Mouse (Mus musculus) WW6 (cell line): Measurements from ENCODE around the gene Znrf2.
"Not testable (repeated sequence)": the region's sequence is repeated elsewhere in the genome, so short reads cannot be mapped to it uniquely, and the experiment has no call there.

ENCODE experiments used
- DNase-seq: peaks from one replicate; pipeline ENCODE4 v3.0.0-alpha.2; 2013; ENCODE audit warnings: low read depth, low spot score

Znrf2 gene

GRCm38 (mm10) chr6:54809531-54810313 lies 7.0 kb upstream of the Znrf2 start:
- no peak for DNase-seq

DNA sequence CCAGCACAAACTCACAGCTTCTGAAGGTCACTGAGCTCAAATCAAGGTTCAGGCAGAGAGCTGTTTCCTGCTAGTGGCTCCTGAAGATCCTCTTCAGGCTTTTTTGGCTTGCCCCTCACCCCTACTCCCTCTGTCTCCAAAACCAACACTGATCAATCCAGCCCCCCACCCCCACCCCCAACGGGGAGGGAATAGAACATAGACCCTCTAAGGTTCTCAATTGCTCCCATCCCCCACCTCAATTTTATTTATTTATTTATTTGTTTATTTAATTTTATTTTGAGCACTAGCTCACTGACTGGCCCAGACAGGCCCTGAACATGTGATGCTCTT lies 6.4 kb upstream of the Znrf2 start:
- DNase-seq = no peak

GRCm38 (mm10) chr6:54811546-54812250 lies 5.0 kb upstream of the Znrf2 start:
- no peak for DNase-seq

- no peak for DNase-seq
Observed at GRCm38 (mm10) chr6:54812276-54812675, 4.4 kb upstream of the Znrf2 start.

- DNase-seq = no peak
Observed at GRCm38 (mm10) chr6:54815428-54816130, 1.1 kb upstream of the Znrf2 start.

DNA sequence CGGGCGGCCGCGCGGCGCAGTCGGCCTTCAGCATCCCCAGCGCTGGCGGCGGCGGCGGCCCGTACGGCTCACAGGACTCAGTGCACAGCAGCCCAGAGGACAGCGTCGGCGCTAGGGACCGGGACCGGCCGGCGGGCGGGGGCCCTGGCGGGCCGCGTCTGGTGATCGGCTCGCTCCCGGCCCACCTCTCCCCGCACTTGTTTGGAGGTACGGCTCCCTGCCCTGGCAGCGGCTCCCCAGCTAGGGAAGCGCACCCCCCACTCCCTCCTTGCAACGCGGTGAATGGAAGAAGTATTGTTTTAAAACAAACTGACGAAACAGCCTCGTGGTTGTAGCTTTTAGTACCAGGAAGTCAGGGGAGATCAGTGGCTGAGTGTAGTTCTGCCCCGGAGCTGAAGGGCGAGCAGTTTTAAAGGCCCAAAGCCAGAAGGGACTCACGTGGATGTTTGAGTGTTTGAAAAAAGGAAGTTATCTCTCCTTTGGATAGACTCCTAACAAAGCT lies 601 bp downstream of the Znrf2 start:
- DNase-seq = no peak

GRCm38 (mm10) chr6:54818389-54818788 lies 1.7 kb downstream of the Znrf2 start:
- no peak for DNase-seq

DNA sequence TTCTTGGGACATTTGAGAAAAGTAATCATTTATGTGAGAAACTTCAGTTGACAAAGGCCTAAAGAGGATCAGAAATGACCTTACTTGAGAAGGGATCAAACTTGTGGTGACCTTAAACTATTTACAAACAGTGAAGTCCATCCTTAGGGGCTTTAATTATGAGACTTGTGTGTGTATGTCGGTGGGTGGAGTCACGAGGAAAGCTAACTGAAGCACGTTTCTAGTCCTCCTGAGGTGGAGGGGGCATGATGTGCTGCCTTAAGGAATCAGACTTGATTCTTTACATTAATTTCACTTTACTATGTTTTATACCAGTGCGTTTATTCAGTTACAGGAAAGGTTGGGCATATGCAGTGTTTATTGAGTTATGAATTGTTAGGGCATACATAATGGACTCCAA lies 2.6 kb downstream of the Znrf2 start:
- no peak for DNase-seq

DNA sequence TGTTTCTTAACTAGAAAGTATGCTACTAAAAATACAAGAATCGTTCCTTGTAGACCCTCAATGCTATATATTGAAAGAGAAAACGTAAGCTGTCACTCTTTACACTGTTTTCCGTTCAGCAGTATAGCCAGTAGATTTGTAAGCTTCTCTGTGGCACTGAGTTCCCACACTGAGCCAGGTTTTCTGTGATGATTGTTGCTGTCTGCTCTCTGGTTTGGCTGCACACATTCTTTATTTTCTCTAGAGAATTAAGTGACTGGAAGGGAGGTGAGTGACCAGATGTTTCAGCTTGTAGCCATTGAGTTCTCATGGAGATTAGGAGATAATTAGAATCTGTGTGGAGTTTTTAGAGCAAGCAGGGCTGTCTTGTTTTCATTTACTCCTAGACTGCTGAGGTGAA lies 3.0 kb downstream of the Znrf2 start:
- no peak for DNase-seq

DNA sequence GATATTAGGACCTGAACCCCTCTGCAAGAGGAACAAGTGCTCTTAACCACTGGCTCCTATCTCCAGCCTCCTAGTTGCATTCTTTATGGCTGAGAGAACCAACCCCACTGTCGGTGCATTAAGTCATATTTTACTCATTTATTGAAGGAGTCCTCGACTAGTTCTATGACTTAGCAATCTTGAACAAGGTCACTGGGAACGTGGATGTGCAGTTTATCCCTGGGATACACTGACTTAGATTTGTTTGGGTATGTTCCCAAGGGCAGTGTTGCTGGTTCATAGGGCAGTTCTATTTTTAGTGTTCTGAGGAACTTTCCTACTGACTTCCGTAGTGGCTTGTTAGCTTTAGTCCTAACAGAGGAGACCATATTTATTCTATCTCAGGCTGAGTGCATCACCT lies 5.6 kb downstream of the Znrf2 start:
- DNase-seq = no peak

DNA sequence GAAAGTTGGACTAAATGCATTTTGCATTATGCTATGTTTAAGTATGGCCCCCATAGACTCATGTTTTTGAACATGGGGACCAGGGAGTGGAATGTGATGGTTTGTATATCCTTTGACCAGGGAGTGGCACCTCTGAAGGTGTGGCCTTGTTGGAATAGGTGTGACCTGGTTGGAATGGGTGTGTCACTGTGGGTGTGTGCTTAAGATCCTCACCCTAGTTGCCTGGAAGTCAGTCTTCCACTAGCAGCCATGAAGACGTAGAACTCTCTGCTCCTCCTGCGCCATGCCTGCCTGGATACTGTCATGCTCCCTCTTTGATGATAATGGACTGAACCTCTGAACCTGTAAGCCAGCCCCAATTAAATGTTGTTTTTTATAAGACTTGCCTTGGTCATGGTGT lies 7.8 kb downstream of the Znrf2 start:
- not testable (repeated sequence) for DNase-seq

DNA sequence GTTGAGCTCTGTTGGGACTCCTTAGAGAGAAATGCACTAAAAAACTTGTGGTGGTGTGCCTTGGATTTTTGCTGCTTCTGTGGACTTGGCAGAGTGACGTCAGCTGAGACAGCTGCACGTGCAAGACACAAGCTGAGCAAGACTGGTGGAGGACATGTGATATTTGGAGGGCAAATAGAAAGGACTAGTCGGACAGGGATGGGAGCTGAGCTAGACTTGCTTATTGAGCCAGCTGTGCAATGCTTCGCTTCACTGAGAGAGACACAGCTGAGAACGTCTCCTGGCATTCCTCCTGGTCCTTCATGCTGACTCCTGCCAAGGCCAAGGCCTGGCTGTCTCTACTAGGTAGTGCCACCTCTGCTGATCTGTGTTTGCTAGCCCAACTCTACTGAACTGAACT lies 10.8 kb downstream of the Znrf2 start:
- DNase-seq = no peak

DNA sequence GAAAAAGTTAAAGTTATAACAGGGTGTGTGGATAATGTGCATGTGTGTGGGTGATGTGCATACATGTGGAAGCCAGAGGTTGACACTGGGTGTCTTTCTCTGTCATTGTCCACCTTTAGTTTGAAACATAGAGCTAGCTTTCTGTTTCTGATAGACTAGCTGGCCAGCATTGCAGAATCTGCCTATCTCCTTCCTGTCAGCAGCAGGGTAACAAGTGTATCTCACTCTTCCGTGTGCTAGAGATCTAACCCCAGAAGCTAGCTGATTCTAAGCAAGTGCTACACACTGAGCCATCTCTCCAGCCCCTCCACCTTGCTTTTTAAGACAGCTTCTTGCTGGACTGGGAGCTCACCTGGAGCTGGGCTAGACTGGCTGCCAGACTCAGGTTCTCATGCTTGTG lies 11.6 kb downstream of the Znrf2 start:
- DNase-seq = no peak

GRCm38 (mm10) chr6:54830048-54830772 lies 13.5 kb downstream of the Znrf2 start:
- DNase-seq = no peak

DNA sequence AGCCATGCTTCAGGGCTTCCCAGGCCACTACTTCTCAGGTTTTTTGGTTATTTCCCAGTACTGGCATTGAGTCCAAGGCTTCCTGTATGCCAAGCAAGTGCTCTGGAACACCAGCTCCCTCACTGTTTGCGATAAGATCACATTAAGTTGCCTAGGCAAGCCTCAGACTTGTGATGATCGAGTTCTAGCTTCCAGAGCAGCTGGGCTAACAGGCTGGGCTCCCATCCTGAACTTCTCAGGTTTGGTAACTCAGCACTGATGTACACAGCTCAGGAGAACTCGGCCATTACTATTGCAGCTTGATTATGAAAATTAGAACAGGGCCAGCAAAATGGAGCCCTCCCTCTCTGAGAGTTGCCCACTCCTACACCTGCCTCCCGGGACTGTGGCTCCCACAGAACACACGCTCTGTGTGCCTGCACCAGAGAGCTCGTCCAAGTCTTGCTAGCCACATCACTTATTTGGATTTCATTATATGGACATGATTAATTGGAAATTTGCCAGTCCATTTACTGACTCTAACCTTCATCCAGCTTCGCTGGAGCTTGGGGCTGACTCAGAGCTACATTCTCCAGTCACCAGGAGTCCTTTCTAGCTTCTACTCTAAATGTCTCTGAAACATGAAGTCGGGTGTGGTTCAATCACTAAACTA lies 14.5 kb downstream of the Znrf2 start:
- no peak for DNase-seq

- DNase-seq = no peak
Observed at GRCm38 (mm10) chr6:54833427-54833826, 16.7 kb downstream of the Znrf2 start.

DNA sequence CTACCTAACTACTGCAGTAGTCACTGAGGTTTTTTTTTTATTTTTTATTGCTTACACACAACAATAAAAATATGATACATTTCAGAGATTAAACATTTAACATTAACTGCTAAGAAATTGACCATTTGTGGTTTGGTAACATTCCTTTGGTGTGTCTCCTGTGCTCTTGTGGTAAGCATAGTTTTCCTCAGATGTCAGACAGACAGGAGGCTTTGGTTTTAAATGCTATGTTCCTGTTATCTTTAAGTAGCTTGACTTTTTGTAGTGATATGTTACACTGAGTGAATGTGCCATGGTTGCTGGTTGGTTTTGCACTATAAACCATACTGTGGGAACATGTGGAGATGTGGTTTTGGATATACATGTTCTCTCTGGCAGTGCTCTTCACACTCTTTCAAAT lies 19.9 kb downstream of the Znrf2 start:
- no peak for DNase-seq

DNA sequence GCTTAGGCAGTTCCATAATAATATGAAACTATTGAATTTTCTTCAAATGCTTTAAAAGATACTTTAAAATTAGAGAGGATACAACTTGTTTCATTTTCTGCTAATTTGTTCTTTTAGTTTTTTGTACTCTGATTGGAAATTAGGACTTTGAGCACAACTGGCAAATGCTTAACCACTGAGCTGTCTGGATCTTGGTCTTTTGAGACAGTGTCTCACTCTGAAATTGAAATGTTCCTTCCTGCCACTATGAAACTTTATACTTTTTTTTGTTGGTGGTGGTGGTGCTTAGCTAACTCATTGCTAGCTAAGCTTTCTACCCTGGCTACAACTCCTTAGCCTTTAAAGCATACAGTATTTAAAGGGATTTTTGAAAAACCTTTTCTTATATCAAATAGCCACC lies 24.7 kb downstream of the Znrf2 start:
- DNase-seq = no peak

DNA sequence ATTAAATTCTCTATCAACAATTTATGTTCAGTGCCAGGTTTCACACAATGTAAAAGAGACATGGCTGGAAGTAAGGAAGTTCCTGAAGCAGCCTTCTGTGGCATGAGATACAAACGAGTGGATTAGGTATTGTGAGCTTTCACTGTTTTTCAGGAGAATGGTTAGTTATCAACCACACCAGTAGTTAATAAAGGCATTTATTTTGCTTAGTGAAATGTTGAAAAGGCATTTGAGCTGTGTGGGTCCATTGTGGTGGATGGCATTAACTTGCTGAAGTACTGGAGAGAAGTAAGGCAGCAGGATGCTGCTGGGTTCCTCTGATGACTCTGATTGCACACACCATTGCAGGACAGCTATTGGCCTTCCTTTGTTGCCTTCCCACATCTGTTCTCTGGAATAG lies 25.3 kb downstream of the Znrf2 start:
- no peak for DNase-seq

- DNase-seq = no peak
Observed at GRCm38 (mm10) chr6:54848546-54848945, 31.8 kb downstream of the Znrf2 start.
